8 mouse cellular contexts compared by ENCODE assay signal in the genomic region with DNA sequence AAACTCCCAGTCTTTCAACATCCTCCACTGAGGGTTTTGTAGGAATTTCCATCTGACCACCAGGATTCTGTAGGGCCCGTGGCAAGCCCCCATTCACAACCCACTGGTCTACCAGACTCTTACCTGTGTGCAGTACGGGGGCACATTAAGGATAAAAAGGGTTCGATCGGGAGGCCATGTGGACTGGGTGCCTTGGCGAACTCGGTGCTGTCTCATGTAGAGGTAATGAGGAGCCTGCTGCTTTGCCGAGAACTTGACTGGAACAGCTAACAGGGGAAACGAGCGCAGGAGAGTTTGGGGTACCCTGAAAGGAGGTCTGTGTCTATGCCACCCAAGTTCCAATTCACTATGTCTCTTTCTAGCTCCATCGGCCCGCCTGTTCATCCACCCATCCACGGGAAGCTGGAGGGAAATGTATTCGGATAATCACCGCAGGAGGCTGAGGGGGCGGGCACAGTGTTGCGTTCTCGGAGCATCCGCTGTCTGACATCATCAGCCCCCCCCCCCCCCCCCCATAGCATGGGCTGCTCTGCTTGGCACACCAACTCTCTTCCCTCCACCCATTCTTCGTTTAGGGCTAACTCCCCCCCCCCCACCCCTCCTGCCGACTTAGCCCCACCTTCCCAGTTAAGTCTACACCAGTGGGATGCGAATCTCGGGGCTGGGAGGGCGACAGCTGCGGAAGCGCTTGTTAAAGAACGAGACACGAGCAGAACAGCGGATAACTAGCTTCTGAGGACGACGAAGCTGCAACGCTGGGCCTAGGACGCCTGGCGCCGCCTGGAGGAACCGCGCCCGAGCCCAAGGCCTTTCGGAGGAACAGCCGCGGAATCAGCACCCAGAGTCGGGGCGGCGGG. TPM values are rescaled to one million over a fixed set of nuclear protein-coding genes. Genes with fewer than 3 reads are reported as not detected.
A peak's percentile ranks its signal among the peaks of the same experiment; 100 is the strongest.
DNase-seq lines count a peak whose midpoint lies in the region; ATAC-seq lines count a peak whose summit lies in the region.

No protein-coding gene starts in this region.

- ATAC-seq in heart, embryonic 16.5 days (replicated peaks; ENCODE audit: extremely low read depth, insufficient read depth, low FRiP score), result peak; percentile 21

- WGBS in heart, embryonic 16.5 days, result 4% methylated on average over 40 of the region's 43 CpGs

- peaks cover 12% of the 10 kb centered on the region for H3K4me1 ChIP-seq in heart, embryonic 16.5 days (ENCODE audit: control insufficient read depth, insufficient read depth, low read length)

- H3K9me3 ChIP-seq in heart, embryonic 16.5 days (replicated peaks; ENCODE audit: control insufficient read depth, low read length), result no peaks in the 10 kb centered on the region

- peak; percentile 23 to 40 for DNase-seq in CD8-positive naive resting alpha-beta T cell, adult 2 months (ENCODE audit: low read depth in 2 of 2, low spot score in 2 of 2)
- DNase-seq in adrenal gland, postnatal 10 days, result peak; percentile 57
- peak; percentile 71 for DNase-seq in embryo, embryonic 9.5 days (ENCODE audit: extremely low spot score)
- DNase-seq in layer of hippocampus, postnatal 10 days (ENCODE audit: low spot score in 2 of 2), result peak; percentile 53 to 66
- peak; percentile 20 for DNase-seq in lung, postnatal 25 days (ENCODE audit: low spot score)
- peak; percentile 82 to 83 for DNase-seq in right cerebral cortex, postnatal 10 days (ENCODE audit: low spot score in 2 of 2)
- no peak for DNase-seq in ovary, adult 18-20 months (ENCODE audit: low spot score)

- H3K27ac ChIP-seq in heart, embryonic 16.5 days (ENCODE audit: low read length), result peak overlapping the region; percentile 76

- H3K4me2 ChIP-seq in heart, embryonic 16.5 days (ENCODE audit: low read depth, low read length), result peak overlapping the region; percentile 87

- peaks cover 35% of the 10 kb centered on the region for H3K36me3 ChIP-seq in heart, embryonic 16.5 days (ENCODE audit: control insufficient read depth, insufficient read depth)

- H3K27me3 ChIP-seq in heart, embryonic 16.5 days (ENCODE audit: control insufficient read depth, insufficient read depth, low read length), result no peaks in the 10 kb centered on the region

- peak overlapping the region; percentile 86 for H3K9ac ChIP-seq in heart, embryonic 16.5 days (ENCODE audit: low read length)

- peak overlapping the region; percentile 95 for H3K4me3 ChIP-seq in heart, embryonic 16.5 days (ENCODE audit: low read length)

RNA-seq across cellular contexts. Expression of gene Rrp7a, which starts 0.7 kb away (rescaled TPM):
- 10 to 100 TPM; 75.1 to 75.6 TPM for total RNA-seq in adrenal gland, postnatal 10 days (2021)
- polyA plus RNA-seq in heart, embryonic 16.5 days (2015; fragmentation: Nextera tagmentation; extraction: Ambion mirVana), result 43.3 and 47.3 TPM in 2 replicates
- total RNA-seq in layer of hippocampus, postnatal 10 days (2021), result 100 to 1,000 TPM; 123 to 128 TPM

RNA-seq across cellular contexts. Expression of gene Poldip3, which starts 27.2 kb away (rescaled TPM):
- 10 to 100 TPM; 85.1 to 90.9 TPM for total RNA-seq in adrenal gland, postnatal 10 days (2021)
- polyA plus RNA-seq in heart, embryonic 16.5 days (2015; fragmentation: Nextera tagmentation; extraction: Ambion mirVana), result 75.9 and 79.0 TPM in 2 replicates
- 10 to 100 TPM; 82.6 to 83.2 TPM for total RNA-seq in layer of hippocampus, postnatal 10 days (2021)

RNA-seq across cellular contexts. Expression of gene Serhl, which starts 32.6 kb away (rescaled TPM):
- 10 to 100 TPM; 71.2 to 89.2 TPM for total RNA-seq in adrenal gland, postnatal 10 days (2021)
- 77.1 and 80.5 TPM in 2 replicates for polyA plus RNA-seq in heart, embryonic 16.5 days (2015; fragmentation: Nextera tagmentation; extraction: Ambion mirVana)
- total RNA-seq in layer of hippocampus, postnatal 10 days (2021), result 10 to 100 TPM; 11.6 to 12.0 TPM

RNA-seq across cellular contexts. Expression of gene Cyb5r3, which starts 50.5 kb away (rescaled TPM):
- total RNA-seq in adrenal gland, postnatal 10 days (2021), result 100 to 1,000 TPM; 176 to 199 TPM
- 146 and 155 TPM in 2 replicates for polyA plus RNA-seq in heart, embryonic 16.5 days (2015; fragmentation: Nextera tagmentation; extraction: Ambion mirVana)
- 100 to 1,000 TPM; 106 to 114 TPM for total RNA-seq in layer of hippocampus, postnatal 10 days (2021)

Comparison
In these comparisons a context has a peak if more than half of its experiments do, and no peak if none do; other contexts are left out.
1. RNA of gene Serhl, which starts 32.6 kb away (total RNA-seq): 71.2 to 89.2 TPM in adrenal gland, postnatal 10 days; 11.6 to 12.0 TPM in layer of hippocampus, postnatal 10 days; every median in the first group is over 4 times any median in the second.